Mouse (Mus musculus): ENCODE results near the gene Acoxl. TPM values are rescaled to one million over a fixed set of nuclear protein-coding genes. Genes with fewer than 3 reads are reported as not detected.

Gene Acoxl
- polyA plus RNA-seq, 1 experiment from 2014 or later: 0.12 TPM

- Histone ChIP-seq H3K36me3 (ENCODE audit: control insufficient read depth, insufficient read depth, low read length) (no peaks in the 10 kb centered on the region), H3K4me3 (ENCODE audit: low read depth, low read length) (no peak overlapping the region), H3K4me2 (ENCODE audit: low read depth, low read length, severe bottlenecking) (no peak overlapping the region), H3K9me3 (ENCODE audit: control insufficient read depth, low read length) (no peaks in the 10 kb centered on the region), H3K27ac (ENCODE audit: low read depth, low read length) (no peak overlapping the region), H3K9ac (ENCODE audit: low read length) (no peak overlapping the region), H3K27me3 (ENCODE audit: control insufficient read depth, insufficient read depth, low read length) (no peaks in the 10 kb centered on the region), H3K4me1 (replicated peaks; ENCODE audit: control insufficient read depth, insufficient read depth, low read length) (no peaks in the 10 kb centered on the region)
- DNase-seq (ENCODE audit: low spot score): no peak
- ATAC-seq (replicated peaks; ENCODE audit: low FRiP score): no peak
- WGBS: 92% methylated on average over 2 of the region's 2 CpGs
These were observed 234.9 kb downstream of the Acoxl start for GRCm38 (mm10) chr2:128073603-128074002.

- no peak overlapping the region for H3K4me2 ChIP-seq (ENCODE audit: low read depth, low read length, severe bottlenecking)
- no peak overlapping the region for H3K27ac ChIP-seq (ENCODE audit: low read depth, low read length)
- no peak overlapping the region for H3K4me3 ChIP-seq (ENCODE audit: low read depth, low read length)
- 76% methylated on average over 4 of the region's 4 CpGs for WGBS
- H3K9me3 ChIP-seq (ENCODE audit: control insufficient read depth, low read length): no peaks in the 10 kb centered on the region
- no peak overlapping the region for H3K9ac ChIP-seq (ENCODE audit: low read length)
- DNase-seq (ENCODE audit: low spot score) (no peak), ATAC-seq (replicated peaks; ENCODE audit: low FRiP score) (no peak)
- no peaks in the 10 kb centered on the region for H3K27me3 ChIP-seq (ENCODE audit: control insufficient read depth, insufficient read depth, low read length)
- no peaks in the 10 kb centered on the region for H3K4me1 ChIP-seq (replicated peaks; ENCODE audit: control insufficient read depth, insufficient read depth, low read length)
- no peaks in the 10 kb centered on the region for H3K36me3 ChIP-seq (ENCODE audit: control insufficient read depth, insufficient read depth, low read length)
These were observed 238.3 kb downstream of the Acoxl start for GRCm38 (mm10) chr2:128076936-128077335.

- Histone ChIP-seq H3K4me1 (replicated peaks; ENCODE audit: control insufficient read depth, insufficient read depth, low read length) (no peaks in the 10 kb centered on the region), H3K27ac (ENCODE audit: low read depth, low read length) (no peak overlapping the region), H3K4me2 (ENCODE audit: low read depth, low read length, severe bottlenecking) (no peak overlapping the region), H3K9ac (ENCODE audit: low read length) (no peak overlapping the region), H3K27me3 (ENCODE audit: control insufficient read depth, insufficient read depth, low read length) (no peaks in the 10 kb centered on the region), H3K4me3 (ENCODE audit: low read depth, low read length) (no peak overlapping the region), H3K36me3 (ENCODE audit: control insufficient read depth, insufficient read depth, low read length) (no peaks in the 10 kb centered on the region), H3K9me3 (ENCODE audit: control insufficient read depth, low read length) (no peaks in the 10 kb centered on the region)
- no peak for ATAC-seq (replicated peaks; ENCODE audit: low FRiP score)
- no peak for DNase-seq (ENCODE audit: low spot score)
- WGBS: 46% methylated on average over 5 of the region's 5 CpGs
These were observed 240.2 kb downstream of the Acoxl start for GRCm38 (mm10) chr2:128078859-128079258.

GRCm38 (mm10) chr2:128079316-128079715, 240.6 kb downstream of the Acoxl start:
- Histone ChIP-seq H3K36me3 (ENCODE audit: control insufficient read depth, insufficient read depth, low read length) (no peaks in the 10 kb centered on the region), H3K9ac (ENCODE audit: low read length) (no peak overlapping the region), H3K4me2 (ENCODE audit: low read depth, low read length, severe bottlenecking) (no peak overlapping the region), H3K4me3 (ENCODE audit: low read depth, low read length) (no peak overlapping the region), H3K9me3 (ENCODE audit: control insufficient read depth, low read length) (no peaks in the 10 kb centered on the region), H3K4me1 (replicated peaks; ENCODE audit: control insufficient read depth, insufficient read depth, low read length) (no peaks in the 10 kb centered on the region), H3K27me3 (ENCODE audit: control insufficient read depth, insufficient read depth, low read length) (no peaks in the 10 kb centered on the region), H3K27ac (ENCODE audit: low read depth, low read length) (no peak overlapping the region)
- DNase-seq (ENCODE audit: low spot score) (no peak), ATAC-seq (replicated peaks; ENCODE audit: low FRiP score) (no peak)
- WGBS: 58% methylated on average over 6 of the region's 6 CpGs

GRCm38 (mm10) chr2:128083844-128084243, 245.2 kb downstream of the Acoxl start:
- no peak overlapping the region for H3K9ac ChIP-seq (ENCODE audit: low read length)
- no peaks in the 10 kb centered on the region for H3K4me1 ChIP-seq (replicated peaks; ENCODE audit: control insufficient read depth, insufficient read depth, low read length)
- H3K9me3 ChIP-seq (ENCODE audit: control insufficient read depth, low read length): no peaks in the 10 kb centered on the region
- H3K4me3 ChIP-seq (ENCODE audit: low read depth, low read length): no peak overlapping the region
- H3K36me3 ChIP-seq (ENCODE audit: control insufficient read depth, insufficient read depth, low read length): no peaks in the 10 kb centered on the region
- H3K4me2 ChIP-seq (ENCODE audit: low read depth, low read length, severe bottlenecking): no peak overlapping the region
- WGBS: 55% methylated on average over 3 of the region's 3 CpGs
- H3K27me3 ChIP-seq (ENCODE audit: control insufficient read depth, insufficient read depth, low read length): no peaks in the 10 kb centered on the region
- no peak overlapping the region for H3K27ac ChIP-seq (ENCODE audit: low read depth, low read length)
- DNase-seq (ENCODE audit: low spot score): no peak
- no peak for ATAC-seq (replicated peaks; ENCODE audit: low FRiP score)

GRCm38 (mm10) chr2:128084607-128085006, 245.9 kb downstream of the Acoxl start:
- no peaks in the 10 kb centered on the region for H3K9me3 ChIP-seq (ENCODE audit: control insufficient read depth, low read length)
- no peak overlapping the region for H3K4me3 ChIP-seq (ENCODE audit: low read depth, low read length)
- H3K36me3 ChIP-seq (ENCODE audit: control insufficient read depth, insufficient read depth, low read length): no peaks in the 10 kb centered on the region
- ATAC-seq (replicated peaks; ENCODE audit: low FRiP score) (no peak), DNase-seq (ENCODE audit: low spot score) (no peak)
- no peak overlapping the region for H3K9ac ChIP-seq (ENCODE audit: low read length)
- no peaks in the 10 kb centered on the region for H3K27me3 ChIP-seq (ENCODE audit: control insufficient read depth, insufficient read depth, low read length)
- 87% methylated on average over 5 of the region's 5 CpGs for WGBS
- no peak overlapping the region for H3K27ac ChIP-seq (ENCODE audit: low read depth, low read length)
- no peak overlapping the region for H3K4me2 ChIP-seq (ENCODE audit: low read depth, low read length, severe bottlenecking)
- no peaks in the 10 kb centered on the region for H3K4me1 ChIP-seq (replicated peaks; ENCODE audit: control insufficient read depth, insufficient read depth, low read length)

- WGBS: 97% methylated on average over 1 of the region's 1 CpGs
- no peaks in the 10 kb centered on the region for H3K27me3 ChIP-seq (ENCODE audit: control insufficient read depth, insufficient read depth, low read length)
- H3K4me1 ChIP-seq (replicated peaks; ENCODE audit: control insufficient read depth, insufficient read depth, low read length): no peaks in the 10 kb centered on the region
- H3K4me3 ChIP-seq (ENCODE audit: low read depth, low read length): no peak overlapping the region
- no peak overlapping the region for H3K4me2 ChIP-seq (ENCODE audit: low read depth, low read length, severe bottlenecking)
- DNase-seq (ENCODE audit: low spot score) (no peak), ATAC-seq (replicated peaks; ENCODE audit: low FRiP score) (no peak)
- no peak overlapping the region for H3K9ac ChIP-seq (ENCODE audit: low read length)
- no peak overlapping the region for H3K27ac ChIP-seq (ENCODE audit: low read depth, low read length)
- H3K36me3 ChIP-seq (ENCODE audit: control insufficient read depth, insufficient read depth, low read length): no peaks in the 10 kb centered on the region
- H3K9me3 ChIP-seq (ENCODE audit: control insufficient read depth, low read length): no peaks in the 10 kb centered on the region
These were observed 246.8 kb downstream of the Acoxl start for GRCm38 (mm10) chr2:128085481-128085880.

GRCm38 (mm10) chr2:128086301-128086886, 247.7 kb downstream of the Acoxl start:
- Histone ChIP-seq H3K27me3 (ENCODE audit: control insufficient read depth, insufficient read depth, low read length) (no peaks in the 10 kb centered on the region), H3K27ac (ENCODE audit: low read depth, low read length) (no peak overlapping the region), H3K36me3 (ENCODE audit: control insufficient read depth, insufficient read depth, low read length) (no peaks in the 10 kb centered on the region), H3K9ac (ENCODE audit: low read length) (no peak overlapping the region), H3K4me1 (replicated peaks; ENCODE audit: control insufficient read depth, insufficient read depth, low read length) (no peaks in the 10 kb centered on the region; the same call in 1 of the 2 replicates), H3K4me3 (ENCODE audit: low read depth, low read length) (no peak overlapping the region), H3K9me3 (ENCODE audit: control insufficient read depth, low read length) (no peaks in the 10 kb centered on the region), H3K4me2 (ENCODE audit: low read depth, low read length, severe bottlenecking) (no peak overlapping the region)
- WGBS: 92% methylated on average over 14 of the region's 14 CpGs
- DNase-seq (ENCODE audit: low spot score) (no peak), ATAC-seq (replicated peaks; ENCODE audit: low FRiP score) (no peak)

GRCm38 (mm10) chr2:128086996-128087526, 248.4 kb downstream of the Acoxl start:
- 91% methylated on average over 7 of the region's 7 CpGs for WGBS
- no peak for ATAC-seq (replicated peaks; ENCODE audit: low FRiP score)

More at GRCm38 (mm10) chr2:128086996-128087526, 248.4 kb downstream of the Acoxl start:
- Histone ChIP-seq H3K4me3 (ENCODE audit: low read depth, low read length) (no peak overlapping the region), H3K9me3 (ENCODE audit: control insufficient read depth, low read length) (no peaks in the 10 kb centered on the region), H3K4me1 (replicated peaks; ENCODE audit: control insufficient read depth, insufficient read depth, low read length) (peaks cover 6% of the 10 kb centered on the region; the same call in 1 of the 2 replicates), H3K4me2 (ENCODE audit: low read depth, low read length, severe bottlenecking) (no peak overlapping the region), H3K9ac (ENCODE audit: low read length) (no peak overlapping the region), H3K27me3 (ENCODE audit: control insufficient read depth, insufficient read depth, low read length) (no peaks in the 10 kb centered on the region), H3K27ac (ENCODE audit: low read depth, low read length) (no peak overlapping the region), H3K36me3 (ENCODE audit: control insufficient read depth, insufficient read depth, low read length) (no peaks in the 10 kb centered on the region)
- no peak for DNase-seq (ENCODE audit: low spot score)
